Mouse (Mus musculus) embryonic facial prominence, embryonic 11.5 days (tissue): Measurements from ENCODE around the gene Nsl1. TPM values are rescaled to one million over a fixed set of nuclear protein-coding genes. Genes with fewer than 3 reads are reported as not detected.

Experiments used
- ATAC-seq: fragments of 200-750 bp; cut with Nextera tagmentation; replicated peaks from 2 replicates; pipeline ENCODE4 v1.8.0; 2017; ENCODE audit warnings: low read depth; ENCODE audit not compliant: insufficient number of reproducible peaks, low FRiP score, low TSS enrichment
- DNase-seq: peaks from one replicate; pipeline ENCODE4 v3.0.0-alpha.2; 2015; ENCODE audit warnings: low spot score
- H3K27ac ChIP-seq: fragments of 300-500 bp; sonication (generic); replicated peaks from 2 replicates; pipeline ENCODE4 v1.5.1; 2014; ENCODE audit warnings: mild to moderate bottlenecking, low read depth, low read length, control low read depth
- H3K27me3 ChIP-seq: fragments of 300-500 bp; sonication (generic); 2 replicates; pipeline ENCODE4 v1.6.1; 2014; ENCODE audit warnings: mild to moderate bottlenecking, low read length, moderate library complexity, mixed read lengths; ENCODE audit not compliant: control insufficient read depth, insufficient read depth
- H3K36me3 ChIP-seq: fragments of 300-500 bp; sonication (generic); replicated peaks from 2 replicates; pipeline ENCODE4 v1.6.1; 2014; ENCODE audit warnings: low read depth, mild to moderate bottlenecking, low read length, moderate library complexity, mixed read lengths; ENCODE audit not compliant: control insufficient read depth, insufficient read depth
- H3K4me1 ChIP-seq: fragments of 300-500 bp; sonication (generic); 2 replicates; pipeline ENCODE4 v1.6.1; 2014; ENCODE audit warnings: low read length, mixed read lengths; ENCODE audit not compliant: control insufficient read depth, insufficient read depth
- H3K4me2 ChIP-seq: fragments of 300-500 bp; sonication (generic); 2 replicates; pipeline ENCODE4 v1.6.1; 2014; ENCODE audit warnings: low read depth, mild to moderate bottlenecking, control low read depth, low read length, moderate library complexity
- H3K4me3 ChIP-seq: fragments of 300-500 bp; sonication (generic); 2 replicates; pipeline ENCODE4 v1.5.1; 2014; ENCODE audit warnings: low read depth, low read length, control low read depth
- H3K9ac ChIP-seq: fragments of 300-500 bp; sonication (generic); replicated peaks from 2 replicates; pipeline ENCODE4 v1.6.1; 2014; ENCODE audit warnings: mild to moderate bottlenecking, control low read depth, low read length
- H3K9me3 ChIP-seq: fragments of 300-500 bp; sonication (generic); replicated peaks from 2 replicates; pipeline ENCODE4 v1.6.1; 2016; ENCODE audit warnings: mild to moderate bottlenecking, low read length, inconsistent platforms, mixed read lengths; ENCODE audit not compliant: control insufficient read depth
- WGBS: fragments of 180-500 bp; shearing (Covaris S2); extraction: QIAGEN DNeasy Blood & Tissue Kit; methylation state at CpG from one replicate; pipeline ENCODE4 v1.1.7; 2014; 5-methylcytosine and 5-hydroxymethylcytosine counted together
- polyA plus RNA-seq: library from polyadenylated mRNA; unstranded; fragments of >200 nt; fragmentation: Nextera tagmentation; extraction: Ambion mirVana; gene quantifications from 2 replicates; pipeline ENCODE4 v1.2.1, GENCODE M21; 2014

The Nsl1 gene
- polyA plus RNA-seq, 1 experiment from 2014 or later, result 23.4 TPM

- WGBS, result under 1% methylated on average over 79 of the region's 95 CpGs
- H3K4me2 ChIP-seq, result peak within 1 kb of the TSS; percentile 97
- peaks cover 6% of the 10 kb centered on the region for H3K27me3 ChIP-seq
- DNase-seq, result peak; percentile 74
- peak within 1 kb of the TSS; percentile 26 for H3K9ac ChIP-seq
- no peaks in the 10 kb centered on the region for H3K9me3 ChIP-seq
- H3K27ac ChIP-seq, result no peak within 1 kb of the TSS
- H3K36me3 ChIP-seq, result no peaks in the 10 kb centered on the region
- ATAC-seq, result peak; percentile 64
- no peaks in the 10 kb centered on the region for H3K4me1 ChIP-seq
- H3K4me3 ChIP-seq, result peak within 1 kb of the TSS; percentile 56
Observed at GRCm38 (mm10) chr1:191097802-191098747, 35.3 kb downstream of the Nsl1 start, which contains the start of gene Batf3. Batf3 (plus strand) TSS chr1:191097847.

GRCm38 (mm10) chr1:191099114-191099513 lies 36.3 kb downstream of the Nsl1 start:
- no peaks in the 10 kb centered on the region for H3K9me3 ChIP-seq
- WGBS, result 29% methylated on average over 5 of the region's 5 CpGs
- H3K27me3 ChIP-seq, result peaks cover 6% of the 10 kb centered on the region
- 0 out of 2 replicates have a peak overlapping the region, but pooled peaks have one; percentile 19 for H3K4me2 ChIP-seq
- no peak overlapping the region for H3K4me3 ChIP-seq
- H3K36me3 ChIP-seq, result no peaks in the 10 kb centered on the region
- H3K27ac ChIP-seq, result no peak overlapping the region
- no peak for ATAC-seq
- no peaks in the 10 kb centered on the region for H3K4me1 ChIP-seq
- H3K9ac ChIP-seq, result no peak overlapping the region
- DNase-seq, result no peak

GRCm38 (mm10) chr1:191099772-191100291 lies 37.0 kb downstream of the Nsl1 start:
- no peak overlapping the region for H3K9ac ChIP-seq
- H3K9me3 ChIP-seq, result no peaks in the 10 kb centered on the region
- ATAC-seq (no peak), DNase-seq (no peak)
- no peaks in the 10 kb centered on the region for H3K4me1 ChIP-seq
- H3K36me3 ChIP-seq, result no peaks in the 10 kb centered on the region
- H3K4me2 ChIP-seq, result no peak overlapping the region
- no peak overlapping the region for H3K27ac ChIP-seq
- H3K27me3 ChIP-seq, result peaks cover 6% of the 10 kb centered on the region
- no peak overlapping the region for H3K4me3 ChIP-seq
- WGBS, result 72% methylated on average over 5 of the region's 5 CpGs

- Histone ChIP-seq H3K4me3 (no peak overlapping the region), H3K4me2 (no peak overlapping the region), H3K27ac (no peak overlapping the region), H3K9me3 (no peaks in the 10 kb centered on the region), H3K27me3 (peaks cover 6% of the 10 kb centered on the region), H3K36me3 (no peaks in the 10 kb centered on the region), H3K9ac (no peak overlapping the region), H3K4me1 (no peaks in the 10 kb centered on the region)
- 72% methylated on average over 15 of the region's 15 CpGs for WGBS
- ATAC-seq (no peak), DNase-seq (no peak)
Observed at GRCm38 (mm10) chr1:191102730-191103370, 40.0 kb downstream of the Nsl1 start.

- no peaks in the 10 kb centered on the region for H3K36me3 ChIP-seq
- no peaks in the 10 kb centered on the region for H3K4me1 ChIP-seq
- ATAC-seq (no peak), DNase-seq (no peak)
- no peak overlapping the region for H3K9ac ChIP-seq
- no peak overlapping the region for H3K4me3 ChIP-seq
- no peaks in the 10 kb centered on the region for H3K9me3 ChIP-seq
- H3K4me2 ChIP-seq, result no peak overlapping the region
- WGBS, result 79% methylated on average over 9 of the region's 9 CpGs
- no peak overlapping the region for H3K27ac ChIP-seq
- no peaks in the 10 kb centered on the region for H3K27me3 ChIP-seq
Observed at GRCm38 (mm10) chr1:191105246-191105645, 42.4 kb downstream of the Nsl1 start.

GRCm38 (mm10) chr1:191107306-191107705 lies 44.5 kb downstream of the Nsl1 start:
- DNase-seq (no peak), ATAC-seq (no peak)
- no peak overlapping the region for H3K4me2 ChIP-seq
- H3K27ac ChIP-seq, result no peak overlapping the region
- H3K4me1 ChIP-seq, result no peaks in the 10 kb centered on the region
- WGBS, result 71% methylated on average over 10 of the region's 10 CpGs
- no peaks in the 10 kb centered on the region for H3K36me3 ChIP-seq
- H3K9ac ChIP-seq, result no peak overlapping the region
- H3K27me3 ChIP-seq, result no peaks in the 10 kb centered on the region
- no peak overlapping the region for H3K4me3 ChIP-seq
- no peaks in the 10 kb centered on the region for H3K9me3 ChIP-seq

GRCm38 (mm10) chr1:191109907-191110306 lies 47.1 kb downstream of the Nsl1 start:
- ATAC-seq, result no peak
- no peak overlapping the region for H3K4me3 ChIP-seq
- no peak overlapping the region for H3K4me2 ChIP-seq
- H3K27ac ChIP-seq, result no peak overlapping the region
- H3K9me3 ChIP-seq, result no peaks in the 10 kb centered on the region
- no peaks in the 10 kb centered on the region for H3K4me1 ChIP-seq
- no peak for DNase-seq
- no peaks in the 10 kb centered on the region for H3K36me3 ChIP-seq
- no peak overlapping the region for H3K9ac ChIP-seq
- WGBS, result 88% methylated on average over 9 of the region's 9 CpGs
- no peaks in the 10 kb centered on the region for H3K27me3 ChIP-seq

GRCm38 (mm10) chr1:191111146-191111545 lies 48.3 kb downstream of the Nsl1 start:
- no peak overlapping the region for H3K9ac ChIP-seq
- H3K36me3 ChIP-seq, result no peaks in the 10 kb centered on the region
- no peak for DNase-seq
- 53% methylated on average over 8 of the region's 8 CpGs for WGBS
- no peak for ATAC-seq
- no peaks in the 10 kb centered on the region for H3K27me3 ChIP-seq
- H3K9me3 ChIP-seq, result no peaks in the 10 kb centered on the region
- H3K4me3 ChIP-seq, result no peak overlapping the region
- no peaks in the 10 kb centered on the region for H3K4me1 ChIP-seq
- H3K4me2 ChIP-seq, result no peak overlapping the region
- H3K27ac ChIP-seq, result no peak overlapping the region
